Comparison of ENCODE assay signal across 23 mouse cellular contexts in the genomic region with DNA sequence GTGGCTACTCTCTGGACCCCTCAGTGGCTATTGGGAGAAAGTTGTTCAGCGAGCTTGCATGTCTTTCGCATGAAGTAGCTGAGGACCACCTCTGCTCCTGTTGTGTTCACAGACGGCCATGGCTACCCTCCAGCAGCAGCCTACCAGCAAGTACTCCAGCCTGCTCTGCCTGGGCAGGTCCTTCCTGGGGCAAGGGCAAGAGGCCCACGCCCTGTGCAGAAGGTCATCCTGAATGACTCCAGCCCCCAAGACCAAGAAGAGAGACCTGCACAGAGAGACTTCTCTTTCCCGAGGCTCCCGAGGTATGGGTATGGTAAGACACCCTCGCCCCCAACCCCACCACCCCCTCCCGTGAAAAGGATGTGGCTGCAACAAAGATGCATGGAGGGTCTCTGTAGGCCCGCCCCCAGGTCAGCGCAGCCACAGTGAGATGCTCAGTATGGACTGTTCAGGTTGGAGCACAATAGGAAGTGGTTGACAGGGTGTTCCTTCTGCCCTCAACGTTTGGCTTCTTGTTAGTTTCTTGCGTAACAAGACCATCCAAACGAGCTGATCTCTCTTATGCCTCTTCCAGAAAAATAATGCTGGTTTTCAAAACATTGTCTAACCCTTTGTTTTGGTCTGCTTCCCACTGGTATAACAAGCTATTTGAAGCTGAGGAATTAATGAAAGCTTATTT. TPM values are rescaled to one million over a fixed set of nuclear protein-coding genes. Genes with fewer than 3 reads are reported as not detected.
DNase-seq lines count a peak whose midpoint lies in the region; ATAC-seq and TF ChIP-seq lines count a peak whose summit lies in the region.
"Had no signal": no experiment of that assay in that cellular context is flagged by ENCODE, and none has a peak within 500 bp of the region (broad histone marks: within the 10 kb centered on the region; RNA-seq: fewer than 3 reads in every experiment).

No protein-coding gene starts in this region.

- peak overlapping the region; percentile 59 for H3K27ac ChIP-seq in ES-E14 (ENCODE audit: insufficient read depth, low read depth, low read length, poor library complexity, severe bottlenecking)
- 0 out of 2 replicates have a peak overlapping the region, but pooled peaks have one; percentile 46 for H3K27ac ChIP-seq in embryonic facial prominence, embryonic 12.5 days
- peak overlapping the region; percentile 1; the same call in 1 of the 2 replicates for H3K27ac ChIP-seq in limb, embryonic 10.5 days
- H3K27ac ChIP-seq: embryonic facial prominence, embryonic 13.5 days; forebrain, embryonic 13.5 days; heart, embryonic 13.5 days; hindbrain, embryonic 13.5 days; hindbrain, postnatal 0 days had no signal

- H3K36me3 ChIP-seq in ES-E14 (ENCODE audit: control insufficient read depth, insufficient read depth, low read length, poor library complexity, severe bottlenecking), result peaks cover 7% of the 10 kb centered on the region; the same call in 1 of the 2 replicates
- no peaks in the 10 kb centered on the region for H3K36me3 ChIP-seq in embryonic facial prominence, embryonic 12.5 days
- H3K36me3 ChIP-seq in limb, embryonic 10.5 days, result peaks cover 24% of the 10 kb centered on the region

- in situ Hi-C loops in ES-E14 (cut with MboI; ENCODE audit: low sequenced_read_pairs in 2 of 2, unreplicated experiment in 2 of 2), result no loop called here

- H3K9me3 ChIP-seq in ES-E14 (ENCODE audit: control insufficient read depth, insufficient read depth, low read depth, low read length), result no peaks in the 10 kb centered on the region
- H3K9me3 ChIP-seq in embryonic facial prominence, embryonic 12.5 days, result no peaks in the 10 kb centered on the region
- H3K9me3 ChIP-seq in limb, embryonic 10.5 days (replicated peaks), result no peaks in the 10 kb centered on the region
- H3K9me3 ChIP-seq: embryonic facial prominence, embryonic 13.5 days; forebrain, embryonic 13.5 days; heart, embryonic 13.5 days; hindbrain, embryonic 13.5 days had no signal

- H3K9ac ChIP-seq in ES-E14 (ENCODE audit: insufficient read depth, low read depth, low read length, poor library complexity, severe bottlenecking), result peak overlapping the region; percentile 33; the same call in 1 of the 2 replicates
- no peak overlapping the region for H3K9ac ChIP-seq in embryonic facial prominence, embryonic 12.5 days
- H3K9ac ChIP-seq: embryonic facial prominence, embryonic 13.5 days; forebrain, embryonic 13.5 days; forebrain, postnatal 0 days; heart, embryonic 13.5 days; hindbrain, embryonic 13.5 days had no signal

- DNase-seq in 416B (ENCODE audit: low read depth), result peak; percentile 62
- DNase-seq in ES-E14 (ENCODE audit: low read depth, low spot score), result no peak
- no peak for DNase-seq in limb, embryonic 10.5 days (ENCODE audit: low spot score)
- no peak for DNase-seq in embryo, embryonic 10.5 days (ENCODE audit: low spot score)
- no peak for DNase-seq in adrenal gland, adult 8-10 months
- DNase-seq in urinary bladder, postnatal 10 days (ENCODE audit: low spot score), result no peak
- DNase-seq: adrenal gland, adult 2 months; cerebellum, adult 11 months; cerebellum, adult 9-10 months; cerebellum, postnatal 36 days; embryo, embryonic 11 days; forebrain, postnatal 0 days; gastrocnemius, postnatal 14 days; heart, adult 11 months; heart, postnatal 4 days; kidney, adult 11 months had no signal

- H3K4me1 ChIP-seq in ES-E14 (ENCODE audit: control insufficient read depth in 2 of 2, insufficient read depth in 2 of 2, low read length in 2 of 2, poor library complexity in 1 of 2), result peaks cover 17 to 22% of the 10 kb centered on the region in 2 experiments
- peaks cover 36% of the 10 kb centered on the region for H3K4me1 ChIP-seq in embryonic facial prominence, embryonic 12.5 days
- peaks cover 68% of the 10 kb centered on the region for H3K4me1 ChIP-seq in limb, embryonic 10.5 days

- 86% methylated on average over 13 of the region's 13 CpGs for WGBS in embryonic facial prominence, embryonic 12.5 days
- 93% methylated on average over 13 of the region's 13 CpGs for WGBS in limb, embryonic 10.5 days

- no peak overlapping the region for H3K4me3 ChIP-seq in ES-E14 (ENCODE audit: insufficient read depth in 1 of 2, low read depth in 1 of 2, low read length in 2 of 2, poor library complexity in 1 of 2, severe bottlenecking in 1 of 2)
- no peak overlapping the region for H3K4me3 ChIP-seq in embryonic facial prominence, embryonic 12.5 days
- no peak overlapping the region for H3K4me3 ChIP-seq in limb, embryonic 10.5 days
- H3K4me3 ChIP-seq: embryonic facial prominence, embryonic 13.5 days; forebrain, embryonic 13.5 days; heart, embryonic 13.5 days; hindbrain, embryonic 13.5 days had no signal

- no peak for ATAC-seq in embryonic facial prominence, embryonic 12.5 days (ENCODE audit: insufficient number of reproducible peaks, insufficient read depth, low FRiP score, low TSS enrichment)
- ATAC-seq: activated CD4-positive, CD25-positive, alpha-beta regulatory T cell, adult 4 months; forebrain, embryonic 13.5 days; forebrain, postnatal 0 days; hindbrain, postnatal 0 days had no signal

- H3K27me3 ChIP-seq in embryonic facial prominence, embryonic 12.5 days, result no peaks in the 10 kb centered on the region
- H3K27me3 ChIP-seq in limb, embryonic 10.5 days (ENCODE audit: low read depth, poor library complexity, severe bottlenecking), result no peaks in the 10 kb centered on the region
- H3K27me3 ChIP-seq: embryonic facial prominence, embryonic 13.5 days; forebrain, embryonic 13.5 days; heart, embryonic 13.5 days; hindbrain, embryonic 13.5 days had no signal

- H3K4me2 ChIP-seq in embryonic facial prominence, embryonic 12.5 days (replicated peaks), result no peak overlapping the region
- H3K4me2 ChIP-seq: embryonic facial prominence, embryonic 13.5 days; forebrain, embryonic 13.5 days; heart, embryonic 13.5 days; hindbrain, embryonic 13.5 days had no signal

TF ChIP-seq in ES-E14, 5 proteins besides CTCF, POLR2A, EP300 and RAD21:
- TF ChIP-seq HCFC1 (IDR thresholded peaks at IDR 0.05; ENCODE audit: borderline replicate concordance, insufficient read depth, low read length) (no peak), CHD2 (IDR thresholded peaks at IDR 0.05; ENCODE audit: low read depth, low read length) (no peak), MAFK (IDR thresholded peaks at IDR 0.05; ENCODE audit: insufficient read depth, low read depth, low read length) (no peak), ZC3H11A (IDR thresholded peaks at IDR 0.05; ENCODE audit: borderline replicate concordance, low read depth, low read length) (no peak), ZNF384 (IDR thresholded peaks at IDR 0.05; ENCODE audit: low read depth, low read length) (no peak)

RNA-seq across cellular contexts. Expression of a gene that starts 21.8 kb away (rescaled TPM):
- 9.2 and 9.8 TPM in 2 replicates for total RNA-seq in ES-E14 (2012; rRNA removed)
- 11.4 and 12.4 TPM in 2 replicates for polyA plus RNA-seq in embryonic facial prominence, embryonic 12.5 days (2016; fragmentation: Nextera tagmentation; extraction: Ambion mirVana)
- 7.2 and 8.7 TPM in 2 replicates for polyA plus RNA-seq in limb, embryonic 10.5 days (2016; fragmentation: Nextera tagmentation; extraction: Ambion mirVana)
- total RNA-seq in adrenal gland, adult 8-10 months (2022), result 10 to 100 TPM; 16.5 to 28.8 (median 22.2) TPM

Comparison
In these comparisons a context has a peak if more than half of its experiments do, and no peak if none do; other contexts are left out.
1. H3K27ac ChIP-seq: peak in every context shown above with its lines; median percentile 59 in ES-E14; 46 in embryonic facial prominence, embryonic 12.5 days; 1 in limb, embryonic 10.5 days.